Mouse (Mus musculus) liver, postnatal 0 days (tissue): ENCODE results near the gene Bfsp1. TPM values are rescaled to one million over a fixed set of nuclear protein-coding genes. Genes with fewer than 3 reads are reported as not detected.

Experiments used
- ATAC-seq: fragments of 200-750 bp; cut with Nextera tagmentation; 2 replicates; pipeline ENCODE4 v1.8.0; 2017; ENCODE audit warnings: mild to moderate bottlenecking, moderate library complexity
- DNase-seq: peaks from one replicate; pipeline ENCODE4 v3.0.0-alpha.2; 2016
- H3K27ac ChIP-seq: fragments of 300-500 bp; sonication (generic); 2 replicates; pipeline ENCODE4 v1.5.1; 2014; ENCODE audit warnings: antibody characterized with exemption, moderate library complexity, mild to moderate bottlenecking, low read depth
- H3K27me3 ChIP-seq: fragments of 300-500 bp; sonication (generic); 2 replicates; pipeline ENCODE4 v1.6.1; 2014; ENCODE audit warnings: low read length, control low read depth, mixed read lengths; ENCODE audit not compliant: insufficient read depth
- H3K36me3 ChIP-seq: fragments of 300-500 bp; sonication (generic); replicated peaks from 2 replicates; pipeline ENCODE4 v1.6.1; 2014; ENCODE audit warnings: mild to moderate bottlenecking, control low read depth, low read length, moderate library complexity, mixed read lengths; ENCODE audit not compliant: insufficient read depth
- H3K4me1 ChIP-seq: fragments of 300-500 bp; sonication (generic); 2 replicates; pipeline ENCODE4 v1.6.1; 2014; ENCODE audit warnings: antibody characterized with exemption, mild to moderate bottlenecking, control low read depth; ENCODE audit not compliant: insufficient read depth
- H3K4me2 ChIP-seq: fragments of 300-500 bp; sonication (generic); 2 replicates; pipeline ENCODE4 v1.6.1; 2014; ENCODE audit warnings: low read depth, mild to moderate bottlenecking, low read length, moderate library complexity, mixed read lengths
- H3K4me3 ChIP-seq: fragments of 300-500 bp; sonication (generic); 2 replicates; pipeline ENCODE4 v1.5.1; 2014; ENCODE audit warnings: low read depth, low read length
- H3K9ac ChIP-seq: fragments of 300-500 bp; sonication (generic); replicated peaks from 2 replicates; pipeline ENCODE4 v1.6.1; 2014; ENCODE audit warnings: mild to moderate bottlenecking, moderate library complexity
- H3K9me3 ChIP-seq: fragments of 300-500 bp; sonication (generic); 2 replicates; pipeline ENCODE4 v1.6.1; 2016; ENCODE audit warnings: mild to moderate bottlenecking, control low read depth, low read length, mixed read lengths
- CTCF ChIP-seq: sonication (generic); IDR thresholded peaks from 2 replicates; pipeline ENCODE4 v1.5.1; 2016; ENCODE audit warnings: antibody characterized with exemption, low read depth
- EP300 ChIP-seq: IDR thresholded peaks from 2 replicates; pipeline ENCODE4 v1.6.1; 2016; ENCODE audit warnings: antibody characterized with exemption, low read depth, mild to moderate bottlenecking
- WGBS: fragments of 180-500 bp; shearing (Covaris S2); extraction: QIAGEN DNeasy Blood & Tissue Kit; methylation state at CpG from one replicate; pipeline ENCODE4 v1.1.7; 2014; ENCODE audit not compliant: insufficient replicate concordance; 5-methylcytosine and 5-hydroxymethylcytosine counted together
- polyA plus RNA-seq: library from polyadenylated mRNA; unstranded; fragments of >200 nt; fragmentation: Nextera tagmentation; extraction: Ambion mirVana; gene quantifications from 2 replicates; pipeline ENCODE4 v1.2.1, GENCODE M21; 2015

The Bfsp1 gene
- polyA plus RNA-seq, result 0.12 and 0.17 TPM in 2 replicates

GRCm38 (mm10) chr2:143862484-143863231 is at the start of gene Bfsp1:
Bfsp1 (minus strand) TSS chr2:143863173.
- 6% methylated on average over 81 of the region's 86 CpGs for WGBS
- TF ChIP-seq EP300, result no peak
- TF ChIP-seq CTCF, result no peak
- peak within 1 kb of the TSS; percentile 66 for H3K4me2 ChIP-seq
- H3K9ac ChIP-seq, result peak within 1 kb of the TSS; percentile 60
- peak; percentile 79 for ATAC-seq
- H3K36me3 ChIP-seq, result no peaks in the 10 kb centered on the region
- peaks cover 14% of the 10 kb centered on the region for H3K27me3 ChIP-seq
- H3K4me1 ChIP-seq, result peaks cover 10% of the 10 kb centered on the region
- H3K4me3 ChIP-seq, result peak within 1 kb of the TSS; percentile 43
- no peak within 1 kb of the TSS for H3K27ac ChIP-seq
- H3K9me3 ChIP-seq, result no peaks in the 10 kb centered on the region
- peak; percentile 50 for DNase-seq

GRCm38 (mm10) chr2:143912199-143912598 is 49.2 kb upstream of the Bfsp1 start:
- no peaks in the 10 kb centered on the region for H3K36me3 ChIP-seq
- no peak overlapping the region for H3K9ac ChIP-seq
- no peak overlapping the region for H3K4me3 ChIP-seq
- ATAC-seq (peak; percentile 2; the same call in 1 of the 2 replicates), DNase-seq (no peak)
- TF ChIP-seq CTCF (no peak), EP300 (peak; percentile 90)
- H3K27me3 ChIP-seq, result no peaks in the 10 kb centered on the region
- no peak overlapping the region for H3K27ac ChIP-seq
- H3K9me3 ChIP-seq, result no peaks in the 10 kb centered on the region
- peaks cover 10% of the 10 kb centered on the region for H3K4me1 ChIP-seq
- no peak overlapping the region for H3K4me2 ChIP-seq
- 67% methylated on average over 2 of the region's 2 CpGs for WGBS

- no peak overlapping the region for H3K9ac ChIP-seq
- H3K27me3 ChIP-seq, result no peaks in the 10 kb centered on the region
- ATAC-seq (no peak), DNase-seq (no peak)
- H3K27ac ChIP-seq, result no peak overlapping the region
- H3K4me1 ChIP-seq, result peaks cover 2% of the 10 kb centered on the region; the same call in 1 of the 2 replicates
- WGBS, result 72% methylated on average over 2 of the region's 2 CpGs
- TF ChIP-seq CTCF (no peak), EP300 (no peak)
- no peak overlapping the region for H3K4me2 ChIP-seq
- no peaks in the 10 kb centered on the region for H3K9me3 ChIP-seq
- H3K4me3 ChIP-seq, result no peak overlapping the region
- no peaks in the 10 kb centered on the region for H3K36me3 ChIP-seq
These were observed 46.3 kb upstream of the Bfsp1 start for GRCm38 (mm10) chr2:143909230-143909629.

- DNase-seq (no peak), ATAC-seq (no peak)
- no peak overlapping the region for H3K9ac ChIP-seq
- TF ChIP-seq CTCF (no peak), EP300 (no peak)
- no peaks in the 10 kb centered on the region for H3K27me3 ChIP-seq
- H3K4me1 ChIP-seq, result 0 out of 2 replicates have a peak, but pooled peaks cover 8% of the 10 kb centered on the region
- H3K4me3 ChIP-seq, result no peak overlapping the region
- H3K36me3 ChIP-seq, result no peaks in the 10 kb centered on the region
- no peak overlapping the region for H3K27ac ChIP-seq
- 51% methylated on average over 5 of the region's 5 CpGs for WGBS
- H3K4me2 ChIP-seq, result no peak overlapping the region
- no peaks in the 10 kb centered on the region for H3K9me3 ChIP-seq
These were observed 41.9 kb upstream of the Bfsp1 start for GRCm38 (mm10) chr2:143904896-143905295.

GRCm38 (mm10) chr2:143903376-143904045 is 40.5 kb upstream of the Bfsp1 start:
- Histone ChIP-seq H3K9ac (no peak overlapping the region), H3K4me1 (0 out of 2 replicates have a peak, but pooled peaks cover 9% of the 10 kb centered on the region), H3K36me3 (no peaks in the 10 kb centered on the region), H3K9me3 (no peaks in the 10 kb centered on the region), H3K4me2 (no peak overlapping the region), H3K4me3 (no peak overlapping the region), H3K27me3 (no peaks in the 10 kb centered on the region), H3K27ac (no peak overlapping the region)
- ATAC-seq (no peak), DNase-seq (no peak)
- 65% methylated on average over 9 of the region's 9 CpGs for WGBS
- TF ChIP-seq EP300 (no peak), CTCF (no peak)

GRCm38 (mm10) chr2:143900821-143901351 is 37.9 kb upstream of the Bfsp1 start:
- ATAC-seq (no peak), DNase-seq (no peak)
- WGBS, result 73% methylated on average over 5 of the region's 5 CpGs
- Histone ChIP-seq H3K9ac (no peak overlapping the region), H3K4me2 (no peak overlapping the region), H3K4me3 (no peak overlapping the region), H3K27me3 (no peaks in the 10 kb centered on the region), H3K36me3 (no peaks in the 10 kb centered on the region), H3K9me3 (no peaks in the 10 kb centered on the region), H3K4me1 (0 out of 2 replicates have a peak, but pooled peaks cover 9% of the 10 kb centered on the region), H3K27ac (no peak overlapping the region)
- TF ChIP-seq CTCF (no peak), EP300 (no peak)
